Mouse (Mus musculus) ES-Bruce4 (cell line): ENCODE results near the gene Klf9.

Source experiments
- CTCF ChIP-seq: IDR thresholded peaks from one replicate; pipeline ENCODE4 v1.8.1; 2011; ENCODE audit warnings: low read depth, low read length
- EP300 ChIP-seq: IDR thresholded peaks from 2 replicates; pipeline ENCODE4 v1.6.1; 2011; ENCODE audit warnings: low read depth, low read length; ENCODE audit not compliant: insufficient read depth
- POLR2A ChIP-seq: IDR thresholded peaks from one replicate; pipeline ENCODE4 v1.8.1; 2011; ENCODE audit warnings: low read length; ENCODE audit not compliant: insufficient read depth

- TF ChIP-seq POLR2A (no peak), CTCF (no peak), EP300 (no peak)
These were observed 28.6 kb downstream of the Klf9 start for GRCm38 (mm10) chr19:23169659-23170050.
